Mouse (Mus musculus): Measurements from ENCODE around the gene Ifi27l2a.

Ifi27l2a gene

GRCm38 (mm10) chr12:103393528-103393927 is 50.0 kb downstream of the Ifi27l2a start:
- Histone ChIP-seq H3K27me3 (ENCODE audit: control insufficient read depth, insufficient read depth, low read length, poor library complexity, severe bottlenecking) (no peaks in the 10 kb centered on the region), H3K36me3 (ENCODE audit: control insufficient read depth, insufficient read depth, low read length, poor library complexity, severe bottlenecking) (no peaks in the 10 kb centered on the region)
- DNase-seq (ENCODE audit: low read depth, low spot score): no peak
